Mouse (Mus musculus) midbrain, embryonic 10.5 days (tissue): ENCODE measurements around the gene Rora. TPM values are rescaled to one million over a fixed set of nuclear protein-coding genes. Genes with fewer than 3 reads are reported as not detected.

Experiments
- DNase-seq: peaks from one replicate; pipeline ENCODE4 v3.0.0-alpha.2; 2017; ENCODE audit warnings: low spot score
- H3K27ac ChIP-seq: fragments of 300-500 bp; sonication (generic); replicated peaks from 2 replicates; pipeline ENCODE4 v1.5.1; 2016; ENCODE audit warnings: mild to moderate bottlenecking
- H3K27me3 ChIP-seq: fragments of 300-500 bp; sonication (generic); 2 replicates; pipeline ENCODE4 v1.6.1; 2016; ENCODE audit warnings: low read depth, mild to moderate bottlenecking; ENCODE audit not compliant: poor library complexity, severe bottlenecking
- H3K36me3 ChIP-seq: fragments of 300-500 bp; sonication (generic); 2 replicates; pipeline ENCODE4 v1.6.1; 2016; ENCODE audit warnings: mild to moderate bottlenecking, moderate library complexity
- H3K4me1 ChIP-seq: fragments of 300-500 bp; sonication (generic); 2 replicates; pipeline ENCODE4 v1.6.1; 2016
- H3K4me3 ChIP-seq: fragments of 300-500 bp; sonication (generic); 2 replicates; pipeline ENCODE4 v1.5.1; 2016; ENCODE audit warnings: mild to moderate bottlenecking, moderate library complexity
- H3K9me3 ChIP-seq: fragments of 300-500 bp; sonication (generic); replicated peaks from 2 replicates; pipeline ENCODE4 v1.6.1; 2016; ENCODE audit warnings: mild to moderate bottlenecking
- WGBS: fragments of 180-500 bp; shearing (Covaris S2); methylation state at CpG from one replicate; pipeline ENCODE4 v1.1.7; 2016; 5-methylcytosine and 5-hydroxymethylcytosine counted together
- polyA plus RNA-seq: library from polyadenylated mRNA; unstranded; fragments of >200 nt; fragmentation: Nextera tagmentation; extraction: Ambion mirVana; gene quantifications from 2 replicates; pipeline ENCODE4 v1.2.1, GENCODE M21; 2016

Gene Rora
- polyA plus RNA-seq, 1 experiment from 2014 or later = 4.1 TPM

DNA sequence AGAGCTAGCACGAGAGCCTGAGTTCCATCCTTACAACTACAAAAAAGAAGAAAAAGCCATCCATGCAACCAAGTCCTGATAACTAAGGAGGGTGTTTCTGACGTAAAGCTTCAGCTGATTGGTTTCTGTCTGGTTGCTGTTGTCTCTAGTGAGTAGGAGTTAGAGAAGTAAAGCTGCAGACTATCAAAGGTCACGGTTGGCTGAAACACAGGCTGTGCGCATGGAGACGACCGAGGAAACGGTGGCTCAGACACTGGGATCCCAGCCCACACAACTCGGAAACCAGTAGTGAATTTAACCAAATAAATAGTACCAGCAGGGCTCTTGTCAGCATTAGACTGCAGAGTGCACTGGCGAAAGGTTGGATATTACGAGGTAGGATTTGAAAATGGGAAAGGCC is 781.6 kb downstream of the Rora start:
- Histone ChIP-seq H3K9me3 (no peaks in the 10 kb centered on the region), H3K27ac (no peak overlapping the region), H3K4me3 (no peak overlapping the region), H3K36me3 (peaks cover 14% of the 10 kb centered on the region), H3K27me3 (no peaks in the 10 kb centered on the region), H3K4me1 (peaks cover 28% of the 10 kb centered on the region)
- no peak for DNase-seq
- 69% methylated on average over 10 of the region's 10 CpGs for WGBS

DNA sequence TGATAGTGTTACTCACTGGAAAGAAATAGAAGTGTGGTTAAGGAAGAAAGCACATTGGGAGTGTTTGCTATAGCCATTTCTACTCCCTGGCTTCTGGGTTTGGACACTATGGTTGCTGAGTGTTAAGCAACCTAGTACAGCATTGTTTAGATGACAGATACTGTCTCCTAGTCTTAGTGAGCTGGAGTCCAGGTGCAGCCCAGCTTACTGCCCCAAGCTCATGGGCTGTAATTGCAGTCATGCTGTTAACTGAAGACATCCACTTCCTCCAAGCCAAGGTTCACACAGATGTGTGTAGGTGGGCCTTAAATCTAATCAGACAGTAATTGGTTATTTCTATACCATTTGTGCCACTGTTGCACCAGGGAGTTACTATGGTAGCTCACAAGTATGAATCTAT is 782.1 kb downstream of the Rora start:
- H3K27me3 ChIP-seq = no peaks in the 10 kb centered on the region
- no peak overlapping the region for H3K27ac ChIP-seq
- H3K4me1 ChIP-seq = peaks cover 32% of the 10 kb centered on the region
- H3K9me3 ChIP-seq = no peaks in the 10 kb centered on the region
- peaks cover 9% of the 10 kb centered on the region for H3K36me3 ChIP-seq
- no peak for DNase-seq
- H3K4me3 ChIP-seq = no peak overlapping the region
